Mouse (Mus musculus): ENCODE results near the gene Fam126a.

DNA sequence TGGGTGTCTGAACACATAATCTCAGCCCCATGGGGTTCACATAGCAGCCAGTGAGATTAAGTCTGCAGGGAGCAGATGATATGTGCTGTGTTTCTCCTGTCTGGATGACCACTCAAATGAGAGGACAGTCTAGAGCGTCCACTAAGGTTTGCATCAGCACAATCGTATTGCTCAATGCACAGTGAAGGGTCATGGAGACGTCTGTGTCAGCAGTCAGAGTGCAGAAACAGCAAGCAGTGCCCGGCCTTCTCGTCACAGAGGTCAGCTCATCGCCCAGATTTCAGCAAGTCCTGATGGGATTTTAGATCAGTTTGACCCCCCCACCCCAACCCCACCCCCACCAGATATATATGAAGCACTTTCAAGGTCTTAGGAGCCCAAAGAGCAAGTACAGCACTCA lies 38.5 kb upstream of the Fam126a start:
- TF ChIP-seq CTCF (IDR thresholded peaks at IDR 0.05; ENCODE audit: borderline replicate concordance, insufficient read depth, low read length) (no peak), POLR2A (IDR thresholded peaks at IDR 0.05; ENCODE audit: low read depth, low read length) (no peak)
